Mouse (Mus musculus) lung, embryonic 15.5 days (tissue): ENCODE measurements around the gene Muc4. TPM values are rescaled to one million over a fixed set of nuclear protein-coding genes. Genes with fewer than 3 reads are reported as not detected.

ENCODE experiments used
- ATAC-seq: fragments of 200-750 bp; cut with Nextera tagmentation; 2 replicates; pipeline ENCODE4 v1.8.0; 2017; ENCODE audit warnings: moderate number of reproducible peaks, borderline replicate concordance; ENCODE audit not compliant: low FRiP score, low TSS enrichment; ENCODE audit errors: extremely low read depth
- H3K27ac ChIP-seq: fragments of 300-500 bp; sonication (generic); 2 replicates; pipeline ENCODE4 v1.5.1; 2015; ENCODE audit warnings: moderate library complexity, mild to moderate bottlenecking, inconsistent platforms
- H3K27me3 ChIP-seq: fragments of 300-500 bp; sonication (generic); 2 replicates; pipeline ENCODE4 v1.6.1; 2015; ENCODE audit warnings: inconsistent platforms
- H3K36me3 ChIP-seq: fragments of 300-500 bp; sonication (generic); 2 replicates; pipeline ENCODE4 v1.6.1; 2015; ENCODE audit warnings: inconsistent platforms
- H3K4me1 ChIP-seq: fragments of 300-500 bp; sonication (generic); 2 replicates; pipeline ENCODE4 v1.6.1; 2015; ENCODE audit warnings: inconsistent platforms
- H3K4me2 ChIP-seq: fragments of 300-500 bp; sonication (generic); 2 replicates; pipeline ENCODE4 v1.6.1; 2015; ENCODE audit warnings: inconsistent platforms, mild to moderate bottlenecking, moderate library complexity
- H3K4me3 ChIP-seq: fragments of 300-500 bp; sonication (generic); 2 replicates; pipeline ENCODE4 v1.5.1; 2015; ENCODE audit warnings: mild to moderate bottlenecking, inconsistent platforms
- H3K9ac ChIP-seq: fragments of 300-500 bp; sonication (generic); 2 replicates; pipeline ENCODE4 v1.6.1; 2015; ENCODE audit warnings: inconsistent platforms
- H3K9me3 ChIP-seq: fragments of 300-500 bp; sonication (generic); 2 replicates; pipeline ENCODE4 v1.6.1; 2016; ENCODE audit warnings: inconsistent platforms
- WGBS: fragments of 180-500 bp; shearing (Covaris S2); methylation state at CpG from one replicate; pipeline ENCODE4 v1.1.7; 2015; 5-methylcytosine and 5-hydroxymethylcytosine counted together
- polyA plus RNA-seq: library from polyadenylated mRNA; unstranded; fragments of >200 nt; fragmentation: Nextera tagmentation; extraction: Ambion mirVana; gene quantifications from 2 replicates; pipeline ENCODE4 v1.2.1, GENCODE M21; 2015

Gene Muc4
- polyA plus RNA-seq, 1 experiment from 2014 or later = 1.7 TPM

GRCm38 (mm10) chr16:32778956-32779355 is 43.3 kb downstream of the Muc4 start:
- ATAC-seq = no peak
- WGBS = 34% methylated on average over 8 of the region's 8 CpGs
- Histone ChIP-seq H3K4me3 (no peak overlapping the region), H3K27ac (no peak overlapping the region), H3K4me1 (no peaks in the 10 kb centered on the region), H3K27me3 (no peaks in the 10 kb centered on the region), H3K9me3 (no peaks in the 10 kb centered on the region), H3K36me3 (no peaks in the 10 kb centered on the region), H3K4me2 (no peak overlapping the region), H3K9ac (no peak overlapping the region)

- ATAC-seq = peak; percentile 7; the same call in 1 of the 2 replicates
Observed at GRCm38 (mm10) chr16:32783324-32784062, 47.8 kb downstream of the Muc4 start.

GRCm38 (mm10) chr16:32784840-32785239 is 49.2 kb downstream of the Muc4 start:
- Histone ChIP-seq H3K9ac (no peak overlapping the region), H3K27ac (no peak overlapping the region), H3K9me3 (no peaks in the 10 kb centered on the region), H3K27me3 (no peaks in the 10 kb centered on the region), H3K4me1 (no peaks in the 10 kb centered on the region), H3K36me3 (no peaks in the 10 kb centered on the region), H3K4me3 (no peak overlapping the region), H3K4me2 (no peak overlapping the region)
- no peak for ATAC-seq
- WGBS = 75% methylated on average over 13 of the region's 13 CpGs

More at GRCm38 (mm10) chr16:32783324-32784062, 47.8 kb downstream of the Muc4 start:
- Histone ChIP-seq H3K27ac (no peak overlapping the region), H3K27me3 (no peaks in the 10 kb centered on the region), H3K36me3 (no peaks in the 10 kb centered on the region), H3K9ac (no peak overlapping the region), H3K4me3 (no peak overlapping the region), H3K4me2 (no peak overlapping the region), H3K9me3 (no peaks in the 10 kb centered on the region), H3K4me1 (no peaks in the 10 kb centered on the region)
- WGBS = 47% methylated on average over 5 of the region's 5 CpGs

- H3K4me2 ChIP-seq = no peak overlapping the region
- no peak overlapping the region for H3K4me3 ChIP-seq
- H3K9me3 ChIP-seq = no peaks in the 10 kb centered on the region
- no peak for ATAC-seq
- no peaks in the 10 kb centered on the region for H3K27me3 ChIP-seq
- no peaks in the 10 kb centered on the region for H3K4me1 ChIP-seq
- no peaks in the 10 kb centered on the region for H3K36me3 ChIP-seq
- H3K9ac ChIP-seq = no peak overlapping the region
- H3K27ac ChIP-seq = no peak overlapping the region
- 88% methylated on average over 5 of the region's 5 CpGs for WGBS
Observed at GRCm38 (mm10) chr16:32790056-32790455, 54.4 kb downstream of the Muc4 start.

GRCm38 (mm10) chr16:32795177-32795576 is 59.5 kb downstream of the Muc4 start:
- Histone ChIP-seq H3K27me3 (no peaks in the 10 kb centered on the region), H3K36me3 (no peaks in the 10 kb centered on the region), H3K27ac (no peak overlapping the region), H3K4me2 (no peak overlapping the region), H3K9ac (no peak overlapping the region), H3K9me3 (no peaks in the 10 kb centered on the region), H3K4me1 (peaks cover 6% of the 10 kb centered on the region; the same call in 1 of the 2 replicates), H3K4me3 (no peak overlapping the region)
- no peak for ATAC-seq
- WGBS = 52% methylated on average over 1 of the region's 1 CpGs

GRCm38 (mm10) chr16:32796676-32797425 is 61.2 kb downstream of the Muc4 start:
- no peak; the same call in 1 of the 2 replicates for ATAC-seq
- Histone ChIP-seq H3K27ac (no peak overlapping the region), H3K9me3 (no peaks in the 10 kb centered on the region), H3K9ac (no peak overlapping the region), H3K4me2 (no peak overlapping the region), H3K4me1 (peaks cover 10% of the 10 kb centered on the region), H3K36me3 (no peaks in the 10 kb centered on the region), H3K27me3 (no peaks in the 10 kb centered on the region), H3K4me3 (no peak overlapping the region)
- 47% methylated on average over 14 of the region's 14 CpGs for WGBS

GRCm38 (mm10) chr16:32797426-32797689 is 61.7 kb downstream of the Muc4 start, which contains the start of gene Muc20:
TSS of gene Muc20 (minus strand) at chr16:32797435.
- Histone ChIP-seq H3K27ac (no peak within 1 kb of the TSS), H3K9ac (no peak within 1 kb of the TSS), H3K9me3 (no peaks in the 10 kb centered on the region), H3K4me1 (peaks cover 13% of the 10 kb centered on the region), H3K4me3 (no peak within 1 kb of the TSS), H3K36me3 (no peaks in the 10 kb centered on the region), H3K27me3 (no peaks in the 10 kb centered on the region), H3K4me2 (no peak within 1 kb of the TSS)
- no peak for ATAC-seq
- WGBS = 72% methylated on average over 3 of the region's 3 CpGs

- Histone ChIP-seq H3K4me1 (peaks cover 50% of the 10 kb centered on the region), H3K9ac (no peak overlapping the region), H3K4me3 (no peak overlapping the region), H3K4me2 (no peak overlapping the region), H3K27ac (peak overlapping the region; percentile 80), H3K36me3 (no peaks in the 10 kb centered on the region), H3K27me3 (no peaks in the 10 kb centered on the region), H3K9me3 (no peaks in the 10 kb centered on the region)
- WGBS = 11% methylated on average over 6 of the region's 6 CpGs
- peak; percentile 41; the same call in 1 of the 2 replicates for ATAC-seq
Observed at GRCm38 (mm10) chr16:32803252-32803853, 67.7 kb downstream of the Muc4 start.

- 34% methylated on average over 5 of the region's 5 CpGs for WGBS
- ATAC-seq = no peak
- no peaks in the 10 kb centered on the region for H3K27me3 ChIP-seq
- H3K9me3 ChIP-seq = no peaks in the 10 kb centered on the region
- no peaks in the 10 kb centered on the region for H3K36me3 ChIP-seq
- peaks cover 46% of the 10 kb centered on the region for H3K4me1 ChIP-seq
- no peak overlapping the region for H3K4me3 ChIP-seq
- peak overlapping the region; percentile 80 for H3K27ac ChIP-seq
- H3K9ac ChIP-seq = no peak overlapping the region
- H3K4me2 ChIP-seq = no peak overlapping the region
Observed at GRCm38 (mm10) chr16:32803901-32804300, 68.2 kb downstream of the Muc4 start.

GRCm38 (mm10) chr16:32805151-32805550 is 69.5 kb downstream of the Muc4 start:
- H3K36me3 ChIP-seq = no peaks in the 10 kb centered on the region
- H3K4me2 ChIP-seq = no peak overlapping the region
- H3K9ac ChIP-seq = no peak overlapping the region
- 34% methylated on average over 7 of the region's 7 CpGs for WGBS
- no peak overlapping the region for H3K4me3 ChIP-seq
- H3K27ac ChIP-seq = peak overlapping the region; percentile 49
- no peaks in the 10 kb centered on the region for H3K27me3 ChIP-seq
- ATAC-seq = no peak
- no peaks in the 10 kb centered on the region for H3K9me3 ChIP-seq
- peaks cover 46% of the 10 kb centered on the region for H3K4me1 ChIP-seq

- H3K36me3 ChIP-seq = no peaks in the 10 kb centered on the region
- H3K4me3 ChIP-seq = no peak overlapping the region
- no peak overlapping the region for H3K9ac ChIP-seq
- H3K9me3 ChIP-seq = no peaks in the 10 kb centered on the region
- H3K27me3 ChIP-seq = no peaks in the 10 kb centered on the region
- H3K4me1 ChIP-seq = peaks cover 40% of the 10 kb centered on the region
- no peak overlapping the region for H3K4me2 ChIP-seq
- 41% methylated on average over 8 of the region's 8 CpGs for WGBS
- ATAC-seq = peak; percentile 35; the same call in 1 of the 2 replicates
- peak overlapping the region; percentile 38 for H3K27ac ChIP-seq
Observed at GRCm38 (mm10) chr16:32807408-32808185, 71.9 kb downstream of the Muc4 start.
